Mouse (Mus musculus) gastrocnemius, postnatal 10 days (tissue): ENCODE data around the gene Rad23b. TPM values are rescaled to one million over a fixed set of nuclear protein-coding genes. Genes with fewer than 3 reads are reported as not detected.
A peak's percentile ranks its signal among the peaks of the same experiment; 100 is the strongest.
"Not testable (repeated sequence)": the region's sequence is repeated elsewhere in the genome, so short reads cannot be mapped to it uniquely, and the experiment has no call there.

Experiments
- DNase-seq: peaks from one replicate; pipeline ENCODE4 v3.0.0; 2021; ENCODE audit warnings: mixed read lengths
- long read RNA-seq, 2 experiments: library from polyadenylated mRNA; stranded (forward); transcript quantifications; one replicate each; pipeline ENCODE4 v2.0.0; 2021
- total RNA-seq, 2 experiments: library from RNA; stranded (reverse); gene quantifications; 2 replicates each; pipeline ENCODE4 v1.2.3; 2021

The Rad23b gene
- total RNA-seq, result 100 to 1,000 TPM; 122 to 131 TPM
- long read RNA-seq, experiment 1, transcript Rad23b-201 (10 exons, 3,810 nt), result major isoform, 47 of 55 reads
- long read RNA-seq, experiment 1, partial matches to known transcripts, result 6 of 55 reads
- long read RNA-seq, experiment 1, other reads (novel, unspliced or antisense), result 2 of 55 reads
- long read RNA-seq, experiment 2, transcript Rad23b-201 (10 exons, 3,810 nt), result major isoform, 37 of 46 reads
- long read RNA-seq, experiment 2, partial matches to known transcripts, result 6 of 46 reads
- long read RNA-seq, experiment 2, other reads (novel, unspliced or antisense), result 3 of 46 reads

- DNase-seq, result peak; percentile 100
These were observed at the start of gene Rad23b for GRCm38 (mm10) chr4:55349452-55350218. Gene Rad23b, plus strand, starts transcription at chr4:55350043.

- DNase-seq, result no peak
These were observed 45.7 kb upstream of the Rad23b start for GRCm38 (mm10) chr4:55304121-55304520.

DNA sequence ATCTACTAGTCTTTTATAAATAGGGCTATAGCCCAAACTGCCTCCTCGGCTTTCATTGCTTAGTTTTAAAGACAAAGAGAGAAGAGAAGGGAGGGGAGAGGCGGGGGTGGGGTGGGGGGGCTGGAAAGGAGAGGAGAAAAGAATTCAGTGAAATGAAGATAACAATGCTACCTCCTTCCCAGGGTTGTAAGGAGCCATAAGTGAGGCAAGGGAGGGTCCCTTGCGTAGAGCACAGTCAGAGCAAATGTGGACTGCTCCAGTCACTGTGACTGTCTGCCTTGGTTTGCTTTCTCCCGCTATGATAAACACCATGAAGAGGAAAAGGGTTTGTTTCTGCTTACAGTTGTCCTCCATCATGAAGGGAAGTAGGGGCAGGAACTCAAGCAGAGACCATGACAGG is 43.2 kb upstream of the Rad23b start:
- DNase-seq, result no peak

DNA sequence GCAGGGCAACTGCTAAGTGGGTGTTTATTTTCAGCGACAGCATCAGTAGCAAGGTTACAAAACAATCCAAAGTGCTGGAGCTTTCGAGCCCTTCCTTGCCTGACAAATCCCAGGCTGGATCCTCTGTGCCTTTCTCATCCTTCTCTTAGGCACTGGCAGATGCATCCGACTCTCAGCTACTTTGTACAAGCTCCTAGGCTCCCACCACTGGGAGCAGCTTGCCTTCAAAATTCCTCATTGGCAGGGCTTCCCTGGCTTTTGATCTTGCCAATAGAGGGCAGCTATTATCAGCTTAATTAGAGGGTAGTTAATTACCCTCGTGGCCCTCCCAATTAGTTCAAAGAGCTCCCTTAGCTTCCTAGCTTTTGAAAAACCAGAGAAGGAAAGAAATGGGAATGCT is 33.1 kb upstream of the Rad23b start:
- DNase-seq, result no peak

DNA sequence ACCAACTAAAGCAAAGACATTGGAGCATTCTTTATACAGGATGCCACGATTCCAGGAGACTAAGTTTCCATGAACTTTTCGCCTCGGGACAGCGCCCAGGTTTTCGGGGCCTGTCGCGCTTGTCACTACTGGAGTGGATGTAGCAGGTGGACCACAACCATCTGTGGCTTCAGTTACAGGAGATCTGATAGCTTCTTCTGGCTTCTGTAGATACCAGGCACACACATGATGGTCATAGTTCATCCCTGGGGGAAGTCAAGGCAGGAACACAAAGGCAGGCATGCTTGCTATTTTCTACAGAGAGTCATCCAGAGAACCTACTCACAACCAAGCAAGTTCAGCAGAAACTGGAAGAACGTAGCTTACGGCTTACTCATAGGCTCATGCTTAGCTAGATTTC is 31.5 kb upstream of the Rad23b start:
- DNase-seq, result not testable (repeated sequence)

GRCm38 (mm10) chr4:55325786-55326518 is 23.9 kb upstream of the Rad23b start:
- no peak for DNase-seq

DNA sequence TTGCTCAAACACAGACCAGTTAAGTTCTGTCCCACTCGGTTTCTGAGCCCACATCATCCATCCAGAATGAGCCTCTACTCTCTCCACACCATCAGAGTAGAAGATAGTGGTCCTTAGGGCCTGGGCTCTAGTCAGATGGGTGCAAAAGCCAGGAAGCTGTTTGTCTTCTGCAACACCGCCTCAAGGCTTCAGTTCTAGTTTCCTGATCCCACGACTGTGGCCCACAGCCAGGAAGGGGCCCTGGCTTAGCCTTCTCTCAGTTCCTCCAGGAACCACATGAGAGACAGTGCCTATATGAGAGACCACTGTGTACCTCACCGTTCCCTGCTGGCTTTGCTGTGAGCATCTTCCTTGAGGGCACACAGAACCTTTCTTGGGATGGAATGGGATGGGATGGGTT is 22.3 kb upstream of the Rad23b start:
- no peak for DNase-seq

GRCm38 (mm10) chr4:55328471-55328870 is 21.4 kb upstream of the Rad23b start:
- DNase-seq, result no peak

GRCm38 (mm10) chr4:55328928-55329327 is 20.9 kb upstream of the Rad23b start:
- DNase-seq, result not testable (repeated sequence)

- no peak for DNase-seq
These were observed 20.1 kb upstream of the Rad23b start for GRCm38 (mm10) chr4:55329621-55330346.

- DNase-seq, result no peak
These were observed 14.6 kb upstream of the Rad23b start for GRCm38 (mm10) chr4:55335030-55335770.

GRCm38 (mm10) chr4:55338905-55339304 is 10.9 kb upstream of the Rad23b start:
- no peak for DNase-seq

- no peak for DNase-seq
These were observed 10.5 kb upstream of the Rad23b start for GRCm38 (mm10) chr4:55339388-55339787.

DNA sequence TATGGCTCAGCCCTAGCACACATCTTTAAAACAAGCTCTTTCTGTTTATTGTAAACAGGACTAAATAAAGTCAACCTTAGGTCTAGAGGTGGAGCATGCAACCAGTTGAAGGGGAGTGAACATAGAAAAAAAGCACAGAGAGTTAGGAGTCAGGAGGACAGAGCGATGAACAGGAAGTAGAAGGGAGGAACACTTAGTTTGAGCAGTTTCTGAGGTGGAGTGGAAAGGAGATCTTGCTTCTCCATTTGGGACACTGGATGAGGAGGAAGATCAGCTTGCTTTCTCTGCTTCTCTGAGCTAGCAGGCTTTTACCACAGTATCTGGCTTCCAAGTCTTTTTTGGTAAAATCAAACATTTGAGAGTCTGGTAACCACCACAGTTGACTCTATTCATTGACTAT is 8.0 kb upstream of the Rad23b start:
- DNase-seq, result no peak

- no peak for DNase-seq
These were observed 7.2 kb upstream of the Rad23b start for GRCm38 (mm10) chr4:55342602-55343001.

DNA sequence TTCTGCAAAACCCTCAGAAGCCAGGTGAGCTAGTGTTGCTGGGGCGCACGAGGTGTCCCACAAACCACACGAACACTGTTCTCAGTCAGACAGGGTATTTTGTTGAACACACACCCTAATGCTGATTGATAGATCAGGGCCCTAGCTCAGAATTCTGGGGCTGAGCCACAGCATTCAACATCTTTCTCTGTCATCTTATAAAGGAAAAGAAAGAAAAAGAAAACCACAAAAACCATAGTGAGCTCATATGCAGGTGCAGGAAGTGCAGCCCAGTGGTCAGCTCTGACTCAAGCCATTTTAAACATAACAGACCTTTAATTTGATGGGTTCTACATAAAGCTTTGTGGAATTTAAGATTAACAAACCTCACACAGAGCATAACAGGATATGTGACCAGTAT is 6.6 kb upstream of the Rad23b start:
- DNase-seq, result no peak

DNA sequence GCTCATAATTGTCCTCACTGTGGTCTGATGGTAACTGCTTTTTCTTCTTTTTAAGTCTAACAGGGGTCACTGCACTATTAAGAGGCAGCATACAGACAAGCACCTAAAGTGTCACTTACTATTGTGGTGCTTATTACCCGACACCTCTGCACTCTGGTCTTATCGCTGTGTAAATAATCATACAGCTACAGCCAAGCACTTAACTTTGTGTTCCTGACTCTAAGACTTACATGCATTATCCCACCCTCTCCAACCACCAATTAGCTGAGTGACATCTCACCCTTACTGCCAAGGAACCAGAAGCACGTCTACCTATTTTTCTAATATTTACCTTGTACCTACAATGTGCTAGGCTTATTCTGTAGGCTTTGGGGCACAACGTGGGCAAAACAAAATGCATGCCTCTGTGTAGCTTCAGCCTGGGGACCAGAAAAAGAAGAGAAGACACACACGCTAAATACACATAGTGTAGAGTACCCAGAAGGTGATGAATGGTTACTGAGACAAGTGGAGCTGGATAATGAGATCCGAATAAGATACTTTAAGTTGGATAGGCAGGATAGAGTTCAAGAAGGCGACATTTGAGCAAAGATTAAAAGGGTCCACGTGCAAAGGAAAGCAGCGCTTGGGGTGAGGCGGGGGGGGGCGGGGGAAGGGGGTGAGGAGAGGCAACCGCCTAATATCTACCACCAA is 938 bp upstream of the Rad23b start:
- no peak for DNase-seq

DNA sequence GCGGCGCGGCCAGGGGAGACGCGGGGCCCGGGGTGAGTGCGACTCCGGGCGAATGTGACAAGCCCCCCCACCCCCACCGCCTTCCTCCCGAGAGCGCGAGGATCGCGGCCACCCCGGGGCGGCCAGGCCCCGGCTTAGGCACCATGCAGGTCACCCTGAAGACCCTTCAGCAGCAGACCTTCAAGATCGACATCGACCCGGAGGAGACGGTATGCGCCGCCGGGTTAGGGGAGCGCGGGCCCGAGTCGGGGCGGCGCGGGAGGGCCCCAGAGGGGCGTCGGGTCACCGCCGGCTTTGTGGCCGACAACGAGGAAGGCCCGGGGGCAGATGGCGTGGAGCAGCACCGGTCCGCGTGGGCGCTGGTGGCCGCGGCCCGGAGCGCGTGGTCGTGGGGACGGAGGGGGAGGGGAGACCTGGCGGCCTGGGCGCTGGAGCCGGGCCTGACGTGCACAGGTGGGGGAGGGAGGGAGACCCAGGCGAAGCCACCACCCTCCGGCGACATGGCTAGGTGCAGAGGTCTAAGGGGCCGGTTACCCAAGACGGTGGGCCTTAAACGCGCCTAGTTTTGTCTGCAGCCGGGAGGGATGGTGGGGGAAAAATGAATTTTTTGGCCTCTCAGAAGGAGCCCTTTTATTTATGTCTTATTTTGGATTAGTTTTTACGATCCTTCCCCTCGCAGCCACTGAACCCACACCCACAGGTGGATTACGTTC is 532 bp downstream of the Rad23b start:
- peak; percentile 54 for DNase-seq

- no peak for DNase-seq
These were observed 1.2 kb downstream of the Rad23b start for GRCm38 (mm10) chr4:55351037-55351436.

DNA sequence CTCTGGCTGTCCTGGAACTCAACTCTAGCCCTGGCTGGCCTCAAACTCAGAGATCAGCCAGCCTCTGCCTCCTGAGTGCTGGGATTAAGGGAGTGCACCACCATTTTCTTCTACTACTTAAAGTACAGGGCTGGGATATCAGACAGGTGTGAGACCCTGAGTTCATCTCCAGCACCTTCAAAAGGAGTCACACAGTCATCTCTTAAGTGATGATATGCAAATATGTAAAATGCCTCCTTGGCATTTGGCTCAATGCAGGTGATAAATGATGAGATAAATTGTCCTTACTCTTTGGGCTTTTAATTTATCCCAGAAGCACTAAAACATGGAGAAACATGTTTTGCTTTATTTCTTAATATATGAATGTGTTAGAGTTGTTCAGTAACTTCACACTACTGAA is 2.0 kb downstream of the Rad23b start:
- no peak for DNase-seq
